Mouse (Mus musculus) embryonic stem cell, embryonic (primary cell): Measurements from ENCODE around the gene Pno1.

ENCODE experiments used
- CTCF ChIA-PET, 4 experiments: fragments of 300-600 bp in 2 of 4; fragments of 350-600 bp in 2 of 4; sonication (Branson Sonifier 250); formaldehyde crosslinking; loops; one replicate each; lab custom pipeline; 2022; ENCODE audit warnings: inconsistent platforms in 2 of 4; lab: Charles Lee
- POLR2A ChIA-PET, 4 experiments: fragments of 300-600 bp in 2 of 4; fragments of 350-600 bp in 2 of 4; sonication (Branson Sonifier 250); formaldehyde crosslinking; loops; one replicate each; lab custom pipeline; 2022; ENCODE audit warnings: antibody characterized with exemption in 4 of 4, inconsistent platforms in 1 of 4; lab: Charles Lee

Pno1 gene

DNA sequence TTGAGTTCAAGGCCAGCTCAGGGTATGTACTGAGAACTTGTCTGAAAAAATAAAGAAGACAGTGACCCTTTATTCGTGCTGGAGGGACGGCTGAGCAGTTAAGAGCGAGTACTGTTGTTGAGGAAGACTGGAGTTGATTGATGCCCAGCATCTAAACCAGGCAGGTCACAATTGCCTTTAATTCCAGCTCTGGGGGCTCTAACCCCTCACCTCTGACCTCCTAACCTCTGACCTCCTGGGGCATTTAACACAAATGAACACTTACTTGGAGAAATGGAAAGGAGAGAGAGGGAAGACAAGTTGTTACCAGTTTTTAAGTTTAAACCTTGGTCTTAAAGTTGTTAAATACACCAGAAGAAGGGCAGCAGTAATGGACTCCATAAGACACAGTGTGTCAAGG lies 22.6 kb downstream of the Pno1 start:
- ChIA-PET CTCF (interaction anchor here in 1 of 4 experiments (0.6 kb wide), 1 partner anchor 22 kb away, joined by 4 read pairs; no protein-coding TSS in a partner anchor), POLR2A (interaction anchor here in 3 of 4 experiments (0.7 to 2.0 kb wide), 5 partner anchors 13 to 30 kb away, joined by 3 to 5 read pairs (median 3); no protein-coding TSS in a partner anchor)

DNA sequence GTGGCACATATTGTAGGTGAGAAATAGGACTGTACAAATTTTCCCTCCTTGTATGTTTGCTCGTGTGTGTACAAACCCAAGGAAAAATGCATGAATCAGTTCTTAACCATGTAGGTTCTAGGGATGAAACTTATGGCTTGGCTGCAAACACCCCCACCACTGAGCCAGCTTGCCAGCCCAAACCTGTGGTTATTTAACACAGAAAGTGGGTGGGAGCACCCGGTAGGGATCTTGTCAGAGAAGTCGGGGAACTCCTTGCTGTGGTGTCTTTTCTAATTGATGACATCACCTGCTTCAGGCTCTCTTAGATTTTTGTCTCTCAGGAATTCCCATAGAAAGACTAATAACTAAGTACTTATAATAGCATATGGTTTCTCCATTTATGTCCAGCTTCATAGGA lies 23.7 kb downstream of the Pno1 start:
- CTCF ChIA-PET = no interaction called here
- POLR2A ChIA-PET = interaction anchor here in 1 of 4 experiments (1.0 to 1.2 kb wide), 2 partner anchors 21 to 29 kb away, joined by 3 read pairs; no protein-coding TSS in a partner anchor

DNA sequence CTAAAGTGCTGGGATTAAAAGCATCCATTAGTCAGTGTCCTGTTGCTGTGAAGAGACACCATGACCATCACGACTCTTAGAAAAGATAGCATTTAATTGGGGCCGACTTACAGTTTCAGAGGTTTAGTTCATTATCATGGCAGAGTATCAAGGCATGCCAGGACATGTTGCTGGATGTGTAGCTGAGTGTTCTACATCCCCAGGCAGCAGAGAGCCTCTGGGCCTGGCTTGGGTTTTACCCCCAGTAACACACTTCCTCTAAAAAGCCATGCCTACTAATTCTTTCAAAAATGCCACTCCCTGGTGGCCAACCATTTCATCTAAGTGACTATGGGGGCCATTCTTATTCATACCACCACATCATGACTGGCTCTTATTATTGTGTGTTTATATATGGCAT lies 28.2 kb downstream of the Pno1 start:
- ChIA-PET CTCF (no interaction called here), POLR2A (interaction anchor here in 2 of 4 experiments (0.5 to 1.8 kb wide), 9 partner anchors 9 to 574 kb away, joined by 3 to 5 read pairs (median 3); partner anchors contain the start of gene Pno1 (in 1 of the 2))

DNA sequence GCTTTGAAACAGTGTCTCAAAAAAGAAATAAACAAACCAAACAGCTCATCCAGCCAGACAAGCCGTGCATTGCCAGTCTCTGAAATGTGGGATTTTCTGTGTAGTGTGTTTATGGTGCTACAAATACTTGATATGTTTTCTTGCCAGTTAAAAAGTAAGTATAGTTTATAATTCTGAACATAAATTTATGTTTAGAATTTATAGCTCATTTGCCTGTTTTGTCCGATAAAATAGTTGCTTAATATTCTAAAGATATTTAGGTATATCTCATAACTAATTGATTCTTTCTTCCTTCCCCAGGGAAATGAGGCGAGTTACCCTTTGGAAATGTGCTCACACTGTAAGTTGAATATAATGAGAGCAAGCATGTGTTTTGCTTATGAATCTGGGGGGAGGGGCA lies 29.6 kb downstream of the Pno1 start, which contains the start of gene Wdr92:
Gene Wdr92, plus strand, starts transcription at position 301 of the 400 bp plus-strand sequence.
- ChIA-PET POLR2A (interaction anchor here in 3 of 4 experiments (0.6 to 1.9 kb wide), 7 partner anchors 9 to 165 kb away, joined by 3 to 6 read pairs (median 4); no protein-coding TSS in a partner anchor), CTCF (interaction anchor here in 1 of 4 experiments (0.7 kb wide), 1 partner anchor 11 kb away, joined by 3 read pairs; no protein-coding TSS in a partner anchor)

DNA sequence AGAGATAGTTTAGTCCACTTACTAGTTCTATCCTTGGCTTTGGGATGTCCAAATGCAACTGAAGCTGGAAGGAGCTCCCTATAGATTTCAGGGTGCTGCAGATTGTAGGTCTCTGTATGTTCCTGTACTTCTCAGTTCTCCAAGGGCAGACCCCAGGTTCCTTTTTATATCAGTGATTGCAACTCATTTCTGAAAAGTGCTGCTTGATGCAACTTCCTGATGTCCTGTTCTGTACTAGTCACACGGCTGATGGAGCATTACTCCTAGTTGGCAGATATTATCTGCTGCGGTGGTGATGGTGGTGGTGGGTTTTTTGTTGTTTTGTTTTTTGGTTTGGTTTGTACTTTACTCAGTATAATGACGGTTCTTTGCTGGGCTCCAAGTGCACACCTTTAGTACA lies 30.6 kb downstream of the Pno1 start:
- ChIA-PET CTCF (no interaction called here), POLR2A (interaction anchor here in 1 of 4 experiments (1.5 to 1.9 kb wide), 2 partner anchors 8 to 14 kb away, joined by 5 to 6 read pairs; no protein-coding TSS in a partner anchor)

DNA sequence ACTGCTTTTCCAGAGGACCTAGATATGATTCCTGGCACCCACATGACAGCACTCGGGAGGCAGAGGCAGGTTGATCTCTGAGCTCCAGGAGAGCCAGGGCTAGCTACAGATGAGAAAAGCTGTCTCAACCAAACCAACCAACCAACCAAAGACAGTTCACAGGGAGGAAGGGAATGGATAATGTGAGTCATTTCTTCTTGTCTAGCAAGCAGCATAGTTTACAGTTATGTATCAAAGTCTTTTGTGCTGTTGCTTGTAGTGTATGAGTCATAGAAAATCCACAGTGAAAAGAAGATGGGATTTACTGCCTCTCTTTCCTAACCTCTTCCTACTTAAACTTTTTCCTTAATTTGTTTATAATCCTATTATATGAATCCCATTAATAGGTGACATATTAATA lies 34.7 kb downstream of the Pno1 start:
- ChIA-PET CTCF (no interaction called here), POLR2A (interaction anchor here in 1 of 4 experiments (1.1 to 1.8 kb wide), 2 partner anchors 9 to 15 kb away, joined by 3 to 9 read pairs; no protein-coding TSS in a partner anchor)

DNA sequence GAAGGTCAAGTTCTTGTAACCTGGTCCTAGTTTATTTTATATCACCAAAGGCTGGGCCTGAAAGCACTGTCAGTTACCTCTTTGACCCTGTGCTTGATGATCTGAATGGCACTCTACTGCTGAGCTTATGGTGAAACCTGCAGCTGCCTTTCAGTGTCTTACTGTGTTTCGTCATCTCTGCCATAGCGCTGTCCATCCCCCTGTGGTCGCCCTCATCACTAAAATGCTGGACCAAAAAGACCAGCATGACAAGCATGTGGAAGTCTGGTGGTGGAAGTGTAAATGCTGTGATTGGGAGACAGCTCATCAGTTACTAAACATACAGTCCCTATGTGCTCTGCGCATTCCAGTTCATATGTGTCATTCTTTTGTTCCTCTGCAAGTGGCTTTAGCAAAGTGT lies 39.1 kb downstream of the Pno1 start:
- ChIA-PET CTCF (no interaction called here), POLR2A (interaction anchor here in 2 of 4 experiments (0.9 to 2.6 kb wide), 7 partner anchors 8 to 39 kb away, joined by 3 to 6 read pairs (median 4); partner anchors contain the start of genes Wdr92 (in 2 of the 2), Pno1 (in 1 of the 2) and Ppp3r1 (in 1 of the 2))

DNA sequence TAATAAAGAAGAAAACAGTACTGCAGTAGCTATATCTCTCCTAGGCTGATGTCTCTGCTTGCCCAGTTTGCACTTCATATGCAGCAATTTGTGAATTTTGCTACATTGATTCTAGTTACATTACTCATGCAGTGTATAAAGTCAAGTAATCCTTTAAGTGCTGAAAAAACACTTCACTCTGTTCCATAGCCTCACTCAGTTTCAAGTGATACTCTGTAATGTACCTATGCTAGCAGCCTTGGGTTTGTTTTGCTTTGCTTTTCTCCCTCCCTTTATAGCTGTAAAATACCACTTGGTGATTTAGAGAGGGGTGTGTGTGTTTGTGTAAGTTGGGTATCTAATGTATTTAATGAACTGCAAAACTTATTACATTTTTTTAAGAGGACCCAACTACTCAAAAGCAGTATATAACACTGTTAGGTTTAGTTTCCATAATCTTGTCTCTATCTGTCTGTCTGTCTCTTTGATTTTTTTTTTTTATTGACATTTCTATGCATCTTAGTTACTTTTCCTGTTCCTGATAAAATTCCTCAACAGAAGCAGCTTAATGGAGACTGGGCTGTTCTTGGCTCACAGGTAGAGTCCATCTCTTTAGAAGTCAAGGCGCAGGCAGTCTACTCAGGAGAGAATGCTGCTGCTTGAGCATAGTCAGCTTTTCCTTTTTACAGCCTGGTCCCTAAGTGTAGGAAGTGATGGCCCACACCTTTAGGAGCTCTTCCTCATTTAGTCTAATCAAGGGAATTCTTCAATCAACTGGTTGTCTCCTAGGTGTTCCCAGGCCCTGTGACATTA lies 40.2 kb downstream of the Pno1 start:
- ChIA-PET POLR2A (interaction anchor here in 2 of 4 experiments (0.8 to 2.6 kb wide), 9 partner anchors 11 to 40 kb away, joined by 3 to 6 read pairs (median 3); partner anchors contain the start of genes Pno1 (in 1 of the 2), Ppp3r1 (in 1 of the 2) and Wdr92 (in 1 of the 2)), CTCF (no interaction called here)

DNA sequence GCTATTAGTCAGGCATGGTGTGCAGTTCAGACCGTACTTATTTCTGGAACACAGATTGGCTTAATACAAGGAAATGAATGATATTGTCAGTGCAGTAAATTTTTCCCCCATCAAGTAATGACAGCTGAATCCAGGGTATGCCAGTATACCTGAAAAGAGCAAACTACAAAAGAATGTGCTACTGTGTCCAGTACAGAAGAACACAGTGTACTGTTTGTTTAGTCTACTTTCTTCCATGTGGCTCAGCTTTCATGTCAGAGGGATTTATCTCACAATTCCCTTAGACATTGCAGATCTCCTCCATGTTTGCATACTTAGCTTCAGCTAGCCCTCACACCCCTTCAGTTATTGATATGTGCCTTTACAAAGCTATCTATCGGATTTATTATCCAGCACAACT lies 42.1 kb downstream of the Pno1 start:
- ChIA-PET CTCF (no interaction called here), POLR2A (interaction anchor here in 1 of 4 experiments (0.9 to 1.7 kb wide), 2 partner anchors 23 to 661 kb away, joined by 4 to 6 read pairs; partner anchors contain the start of gene Sec61g)

DNA sequence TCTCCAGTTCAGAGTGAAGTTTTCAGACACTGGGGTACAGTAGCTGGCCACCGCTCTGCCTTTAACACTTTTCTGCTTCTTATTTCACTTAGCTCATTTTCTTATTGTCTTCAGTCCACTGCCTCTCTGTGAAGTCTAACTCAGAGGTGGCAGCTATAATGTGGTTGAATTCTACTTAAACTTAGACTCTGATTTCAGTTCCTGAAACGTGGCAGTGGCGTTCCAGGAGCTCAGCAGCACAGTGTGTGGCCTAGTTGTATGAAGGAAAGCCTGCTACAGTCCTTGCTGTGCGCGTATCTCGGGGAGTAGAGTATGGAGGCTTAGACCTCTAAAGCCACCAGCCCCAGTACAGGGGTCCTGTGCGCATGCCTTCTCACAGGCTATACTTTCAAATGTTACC lies 44.7 kb downstream of the Pno1 start:
- ChIA-PET POLR2A (interaction anchor here in 2 of 4 experiments (0.9 to 2.7 kb wide), 7 partner anchors 8 to 45 kb away, joined by 3 to 9 read pairs (median 4); partner anchors contain the start of genes Pno1 (in 1 of the 2), Ppp3r1 (in 1 of the 2) and Wdr92 (in 1 of the 2)), CTCF (interaction anchor here in 1 of 4 experiments (0.5 kb wide), 1 partner anchor 22 kb away, joined by 4 read pairs; no protein-coding TSS in a partner anchor)

DNA sequence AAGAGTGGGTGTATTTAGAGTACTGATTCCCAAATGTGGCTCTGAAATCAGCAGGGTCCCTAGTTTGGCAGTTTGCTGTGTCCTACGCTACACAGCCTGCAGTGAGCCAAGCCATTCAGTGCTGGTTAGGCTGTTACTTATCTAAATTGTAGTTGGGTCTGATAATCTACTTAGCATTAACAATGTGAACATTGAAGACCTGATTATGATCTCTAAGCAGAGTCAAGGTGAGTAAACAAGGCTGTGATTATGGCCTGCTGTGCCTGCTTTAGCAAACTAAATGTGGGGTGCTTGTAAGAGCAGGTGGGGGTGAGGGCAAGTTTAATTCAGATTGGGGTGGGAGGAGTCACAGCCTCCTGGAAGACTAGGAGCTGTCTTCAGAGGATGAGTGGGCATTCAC lies 47.4 kb downstream of the Pno1 start:
- ChIA-PET CTCF (no interaction called here), POLR2A (interaction anchor here in 2 of 4 experiments (1.0 to 1.3 kb wide), 3 partner anchors 8 to 43 kb away, joined by 3 read pairs; no protein-coding TSS in a partner anchor)

DNA sequence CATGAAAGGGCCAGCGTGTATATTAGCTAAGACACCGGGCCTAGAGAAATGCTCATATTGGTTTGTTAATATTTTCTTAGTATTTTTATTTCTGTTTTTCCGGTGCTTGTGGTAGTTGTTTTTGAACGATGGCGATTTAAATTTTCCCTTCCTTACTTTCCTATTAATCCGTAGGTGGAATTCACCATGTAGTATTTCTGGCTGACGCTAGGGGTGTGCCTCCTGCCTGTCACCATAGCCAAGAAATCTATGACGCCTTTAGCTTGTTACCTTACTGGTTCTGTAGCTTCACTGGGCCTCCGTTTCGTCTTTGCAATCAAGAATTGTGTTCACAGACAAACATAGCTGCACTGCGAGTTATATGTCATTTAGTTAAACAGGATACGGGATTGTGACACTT lies 51.1 kb downstream of the Pno1 start:
- POLR2A ChIA-PET = interaction anchor here in 2 of 4 experiments (0.6 to 1.7 kb wide), 12 partner anchors 11 to 652 kb away, joined by 3 to 6 read pairs (median 3); partner anchors contain the start of genes C1d (in 2 of the 2), Fbxo48 (in 1 of the 2), Pno1 (in 1 of the 2) and Sec61g (in 1 of the 2)
- CTCF ChIA-PET = interaction anchor here in 1 of 4 experiments (0.9 kb wide), 1 partner anchor 18 kb away, joined by 3 read pairs; no protein-coding TSS in a partner anchor

DNA sequence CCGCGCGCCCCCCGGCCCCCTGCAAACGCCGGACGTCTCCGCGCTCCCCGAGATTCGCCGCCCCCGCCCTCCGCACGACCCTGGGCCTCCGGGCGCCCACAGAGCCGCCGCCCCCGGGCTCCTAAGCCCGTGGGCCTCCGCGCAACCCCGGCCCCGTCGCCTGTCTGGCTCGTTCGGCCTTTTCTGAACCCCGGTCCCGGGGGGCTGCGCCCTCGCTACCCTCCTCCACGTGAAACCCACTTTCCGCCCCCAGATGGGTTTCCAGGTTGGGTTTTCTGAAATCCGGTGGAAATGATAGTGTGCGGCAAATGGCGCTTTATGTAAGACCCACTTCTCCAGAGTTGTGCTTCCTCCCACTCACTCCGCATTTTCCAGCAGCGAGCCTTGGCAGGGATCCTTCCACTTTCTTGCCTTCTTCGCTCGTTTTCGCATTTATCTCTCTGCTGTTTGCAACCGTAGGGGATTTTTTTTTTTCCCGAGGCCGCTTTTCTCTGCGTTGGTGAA lies 51.6 kb downstream of the Pno1 start:
- CTCF ChIA-PET = interaction anchor here in 1 of 4 experiments (0.9 kb wide), 1 partner anchor 19 kb away, joined by 3 read pairs; no protein-coding TSS in a partner anchor
- POLR2A ChIA-PET = interaction anchor here in 2 of 4 experiments (0.8 to 1.7 kb wide), 9 partner anchors 12 to 209 kb away, joined by 3 to 6 read pairs (median 3); partner anchors contain the start of genes Fbxo48 (in 1 of the 2) and Pno1 (in 1 of the 2)

DNA sequence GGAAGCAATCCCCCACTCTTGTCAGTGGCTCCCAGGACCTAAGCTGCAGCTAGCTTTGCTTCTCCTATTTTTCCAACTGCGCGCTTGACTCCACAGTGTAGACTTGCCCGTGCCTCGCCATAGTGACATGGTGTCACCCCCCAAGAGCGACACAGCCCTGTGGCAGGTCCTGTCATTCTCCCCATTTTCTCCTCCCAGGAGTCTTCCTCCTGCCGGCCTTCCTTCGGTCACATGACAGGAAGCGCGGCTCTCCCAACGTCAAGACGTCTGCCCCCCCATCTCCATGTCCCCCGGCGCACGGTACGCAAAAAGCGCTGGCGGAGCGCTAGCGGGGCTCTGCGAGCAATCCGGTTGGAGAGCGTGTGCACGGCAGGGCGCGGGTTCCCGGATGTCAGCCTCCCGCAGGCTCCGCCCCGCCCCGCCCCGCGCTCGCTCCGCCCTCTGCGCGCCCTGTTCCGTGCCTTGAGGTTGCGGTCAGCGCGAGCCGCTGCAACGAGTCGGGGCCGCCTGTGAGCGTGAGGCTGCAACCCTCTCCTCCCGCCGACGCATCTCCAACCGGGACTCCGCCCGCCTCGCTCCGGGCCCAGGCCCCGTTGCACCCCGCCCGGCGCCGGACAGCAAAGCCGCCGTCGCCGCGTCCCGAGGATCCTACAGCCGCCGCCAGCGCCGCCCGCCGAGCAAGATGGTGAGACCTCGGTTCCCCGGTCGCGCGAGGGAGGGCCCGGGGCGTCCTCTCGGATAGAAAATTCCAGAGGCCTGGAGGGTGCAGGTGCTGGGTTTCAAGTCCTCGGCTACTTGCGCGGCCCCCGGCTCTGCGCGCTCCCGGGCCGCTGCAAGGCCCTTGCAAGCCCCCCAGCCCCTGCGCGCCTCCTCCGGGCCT lies 52.3 kb downstream of the Pno1 start, which contains the start of gene Ppp3r1:
Gene Ppp3r1, plus strand, starts transcription at position 406 of the 880 bp plus-strand sequence.
- CTCF ChIA-PET = no interaction called here
- POLR2A ChIA-PET = interaction anchor here in 3 of 4 experiments (0.6 to 1.6 kb wide), 10 partner anchors 8 to 258 kb away, joined by 3 to 6 read pairs (median 3); partner anchors contain the start of gene C1d (in 1 of the 3)
